Mouse (Mus musculus): ENCODE measurements around the gene H2-M10.6.
A peak's percentile ranks its signal among the peaks of the same experiment; 100 is the strongest.

The H2-M10.6 gene

GRCm38 (mm10) chr17:36840961-36841445 lies 29.0 kb downstream of the H2-M10.6 start:
- DNase-seq (ENCODE audit: low read depth, low spot score) = no peak

- DNase-seq (ENCODE audit: low read depth, low spot score) = no peak
Measured at GRCm38 (mm10) chr17:36843696-36844095, 31.7 kb downstream of the H2-M10.6 start.

DNA sequence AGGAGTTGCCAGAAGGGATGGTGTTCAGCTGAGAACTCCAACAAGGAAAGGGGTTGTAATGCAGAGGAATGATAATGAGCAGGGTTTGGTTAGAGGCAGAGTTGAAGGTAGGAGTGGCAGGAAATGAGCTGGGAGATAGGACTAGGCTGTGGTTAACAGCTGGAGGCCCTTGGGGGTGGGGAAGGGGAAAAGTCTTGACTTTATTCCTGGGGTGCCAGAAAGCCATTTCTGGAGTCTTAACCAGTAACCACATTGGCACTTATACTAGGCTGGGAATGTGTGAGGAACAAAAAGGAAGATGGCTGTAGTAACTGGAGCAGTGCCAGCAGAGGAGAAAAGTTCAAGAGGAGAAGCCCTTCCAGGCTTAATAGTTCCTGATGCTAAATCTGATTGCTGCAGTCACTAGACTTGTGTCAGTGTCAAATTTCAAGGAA lies 32.3 kb downstream of the H2-M10.6 start:
- DNase-seq (ENCODE audit: low read depth, low spot score) = peak; percentile 64

DNA sequence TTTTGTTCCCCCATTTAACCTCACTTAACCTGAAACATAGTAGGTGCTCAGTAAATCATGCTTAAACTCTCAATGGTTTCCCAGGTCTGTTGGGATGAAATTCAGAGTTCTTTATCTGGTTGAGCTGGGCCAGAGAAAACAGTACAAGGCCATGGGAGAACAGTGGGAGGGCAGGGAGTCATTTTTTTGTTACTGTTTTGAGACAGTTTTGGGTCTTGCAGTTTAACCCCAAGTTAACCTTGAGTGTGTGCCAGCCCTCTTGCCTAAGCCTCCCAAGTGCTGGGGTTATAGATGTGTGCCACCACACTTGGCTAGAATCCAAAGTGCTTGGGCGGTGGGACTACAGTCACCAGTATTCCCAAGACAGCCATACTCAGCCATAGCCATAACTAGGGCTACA lies 32.8 kb downstream of the H2-M10.6 start:
- DNase-seq (ENCODE audit: low read depth, low spot score) = no peak

DNA sequence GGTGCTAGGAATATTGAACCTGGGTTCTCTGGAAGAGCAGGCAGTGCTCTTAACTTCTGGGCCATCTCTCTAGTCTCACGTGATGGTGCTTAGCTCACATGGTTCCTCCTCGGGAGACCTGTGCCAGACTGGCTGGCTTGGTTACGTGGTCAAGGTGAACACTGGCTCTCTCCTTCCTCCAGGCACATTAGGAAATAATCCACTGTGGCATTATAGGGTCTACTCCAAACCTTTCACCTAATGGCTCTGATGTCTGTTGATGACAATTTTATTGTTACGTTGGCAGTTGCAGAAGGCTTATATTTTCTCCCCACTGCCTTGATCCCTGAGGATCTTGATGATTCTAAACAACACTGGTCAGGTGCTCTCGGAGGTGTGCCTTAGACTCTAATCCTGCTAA lies 36.9 kb downstream of the H2-M10.6 start:
- DNase-seq (ENCODE audit: low read depth, low spot score) = no peak

- DNase-seq (ENCODE audit: low read depth, low spot score) = no peak
Measured at GRCm38 (mm10) chr17:36849992-36850391, 38.0 kb downstream of the H2-M10.6 start.

DNA sequence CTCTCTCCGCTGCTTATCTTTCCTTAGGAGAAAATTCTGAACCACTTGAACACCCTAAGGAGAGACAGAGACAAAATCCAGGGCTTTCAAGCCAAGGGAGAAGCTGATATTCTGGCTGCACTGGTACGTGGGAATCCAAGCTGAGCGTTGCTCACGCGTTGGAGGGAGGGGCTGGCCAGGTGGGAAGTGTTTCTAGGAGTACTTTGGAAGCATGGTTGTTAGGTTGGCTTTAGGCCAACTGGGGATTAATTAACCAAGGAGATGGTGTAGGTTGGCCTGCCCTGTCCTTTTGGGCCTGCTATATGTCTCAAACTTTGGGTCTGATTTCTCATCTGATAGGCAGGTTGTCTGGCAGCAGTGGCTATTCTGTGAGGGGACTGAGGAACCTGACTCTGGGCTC lies 39.2 kb downstream of the H2-M10.6 start:
- DNase-seq (ENCODE audit: low read depth, low spot score) = no peak

- no peak for DNase-seq (ENCODE audit: low read depth, low spot score)
Measured at GRCm38 (mm10) chr17:36851627-36852026, 39.7 kb downstream of the H2-M10.6 start.

DNA sequence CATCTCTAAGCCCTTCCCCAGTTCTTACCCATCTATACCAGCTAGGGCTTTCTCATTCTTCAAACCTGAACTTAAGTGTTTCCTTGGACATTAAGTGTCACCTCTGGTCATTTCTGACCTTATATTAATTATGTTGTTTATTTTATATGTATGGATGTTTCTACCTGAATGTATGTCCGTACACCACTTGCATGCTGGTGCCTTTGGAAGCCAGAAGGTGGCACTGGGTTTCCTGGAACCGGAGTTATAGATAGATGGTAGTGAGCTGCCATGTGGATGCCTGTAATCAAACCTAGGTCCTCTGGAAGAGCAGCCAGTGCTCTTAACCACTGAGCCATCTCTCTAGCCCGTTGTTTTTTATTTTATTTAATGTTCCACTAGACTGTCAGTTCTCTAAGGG lies 43.5 kb downstream of the H2-M10.6 start:
- DNase-seq (ENCODE audit: low read depth, low spot score) = no peak

DNA sequence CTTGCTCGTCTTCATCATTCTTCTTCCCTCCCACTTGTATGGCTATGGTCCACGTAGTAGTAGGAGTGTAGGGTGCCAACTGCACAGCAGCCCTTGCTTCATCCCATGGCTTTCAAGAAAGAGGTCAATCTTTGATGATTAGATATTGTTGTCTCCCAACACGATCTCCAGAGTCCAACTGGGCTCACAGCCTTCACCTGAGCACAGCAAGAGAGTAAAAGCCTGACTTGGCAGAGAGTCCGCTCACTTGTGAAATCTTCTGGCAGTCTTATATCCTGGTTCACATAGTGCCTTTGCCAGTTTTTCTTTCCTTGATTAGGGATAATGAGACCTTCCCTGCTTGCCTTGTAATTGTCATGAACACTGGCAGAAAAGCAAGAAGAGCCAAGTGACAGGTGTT lies 44.3 kb downstream of the H2-M10.6 start:
- DNase-seq (ENCODE audit: low read depth, low spot score) = no peak

GRCm38 (mm10) chr17:36858181-36858580 lies 46.2 kb downstream of the H2-M10.6 start:
- DNase-seq (ENCODE audit: low read depth, low spot score) = no peak

DNA sequence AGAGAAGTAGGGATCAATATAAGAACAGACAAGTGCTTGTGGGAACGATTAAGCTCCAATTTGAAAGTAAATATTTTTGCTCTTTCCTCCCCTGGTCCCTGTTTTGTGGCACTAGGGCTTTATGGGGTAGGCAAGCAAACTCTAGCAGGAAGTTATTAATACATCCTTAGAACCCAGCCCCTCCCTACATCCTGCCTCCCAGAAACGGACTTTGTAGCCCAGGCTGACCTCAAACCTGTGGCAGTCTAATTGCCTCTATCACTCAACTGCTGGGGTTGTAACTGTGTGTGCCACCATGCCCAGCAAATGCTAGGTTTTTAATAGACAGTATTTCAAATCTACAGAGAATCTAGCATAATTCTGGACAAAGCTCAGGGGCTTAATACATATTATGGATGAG lies 49.7 kb downstream of the H2-M10.6 start:
- no peak for DNase-seq (ENCODE audit: low read depth, low spot score)
